Mouse (Mus musculus): ENCODE data around the gene Adam21. TPM values are rescaled to one million over a fixed set of nuclear protein-coding genes. Genes with fewer than 3 reads are reported as not detected.

Adam21 gene
- polyA plus RNA-seq (2014; fragmentation: Nextera tagmentation; extraction: Ambion mirVana), result 0.27 and 0.31 TPM in 2 replicates

GRCm38 (mm10) chr12:81568374-81568773, at the start of gene Adam21:
Gene Adam21 (minus strand): TSS chr12:81568474.
- H3K4me3 ChIP-seq (ENCODE audit: low read depth, low read length), result no peak within 1 kb of the TSS
- H3K4me2 ChIP-seq, result no peak within 1 kb of the TSS
- peaks cover 5% of the 10 kb centered on the region for H3K36me3 ChIP-seq (ENCODE audit: control insufficient read depth, insufficient read depth, low read length)
- ATAC-seq (replicated peaks; ENCODE audit: insufficient number of reproducible peaks, low FRiP score, low TSS enrichment), result no peak
- H3K9ac ChIP-seq (ENCODE audit: low read depth, low read length), result no peak within 1 kb of the TSS
- WGBS (ENCODE audit: insufficient replicate concordance), result 94% methylated on average over 1 of the region's 1 CpGs
- H3K9me3 ChIP-seq (replicated peaks; ENCODE audit: control insufficient read depth, low read length), result no peaks in the 10 kb centered on the region
- no peak within 1 kb of the TSS for H3K27ac ChIP-seq (ENCODE audit: low read depth, low read length)
- H3K27me3 ChIP-seq (ENCODE audit: control insufficient read depth, insufficient read depth, low read length), result no peaks in the 10 kb centered on the region
- H3K4me1 ChIP-seq (ENCODE audit: control insufficient read depth, insufficient read depth, low read length), result no peaks in the 10 kb centered on the region

GRCm38 (mm10) chr12:81616980-81617379, 48.7 kb upstream of the Adam21 start:
- H3K9ac ChIP-seq (ENCODE audit: low read depth, low read length), result no peak overlapping the region
- H3K4me3 ChIP-seq (ENCODE audit: low read depth, low read length), result no peak overlapping the region
- H3K4me1 ChIP-seq (ENCODE audit: control insufficient read depth, insufficient read depth, low read length), result no peaks in the 10 kb centered on the region
- no peaks in the 10 kb centered on the region for H3K36me3 ChIP-seq (ENCODE audit: control insufficient read depth, insufficient read depth, low read length)
- no peak overlapping the region for H3K4me2 ChIP-seq
- H3K9me3 ChIP-seq (replicated peaks; ENCODE audit: control insufficient read depth, low read length), result no peaks in the 10 kb centered on the region
- WGBS (ENCODE audit: insufficient replicate concordance), result 66% methylated on average over 7 of the region's 7 CpGs
- H3K27me3 ChIP-seq (ENCODE audit: control insufficient read depth, insufficient read depth, low read length), result no peaks in the 10 kb centered on the region; the same call in 1 of the 2 replicates
- ATAC-seq (replicated peaks; ENCODE audit: insufficient number of reproducible peaks, low FRiP score, low TSS enrichment), result no peak
- no peak overlapping the region for H3K27ac ChIP-seq (ENCODE audit: low read depth, low read length)

- WGBS (ENCODE audit: insufficient replicate concordance), result 78% methylated on average over 6 of the region's 6 CpGs
- no peak overlapping the region for H3K4me3 ChIP-seq (ENCODE audit: low read depth, low read length)
- no peak overlapping the region for H3K4me2 ChIP-seq
- no peaks in the 10 kb centered on the region for H3K36me3 ChIP-seq (ENCODE audit: control insufficient read depth, insufficient read depth, low read length)
- no peak for ATAC-seq (replicated peaks; ENCODE audit: insufficient number of reproducible peaks, low FRiP score, low TSS enrichment)
- H3K9me3 ChIP-seq (replicated peaks; ENCODE audit: control insufficient read depth, low read length), result no peaks in the 10 kb centered on the region
- no peak overlapping the region for H3K9ac ChIP-seq (ENCODE audit: low read depth, low read length)
- H3K27ac ChIP-seq (ENCODE audit: low read depth, low read length), result no peak overlapping the region
- no peaks in the 10 kb centered on the region for H3K4me1 ChIP-seq (ENCODE audit: control insufficient read depth, insufficient read depth, low read length)
- no peaks in the 10 kb centered on the region; the same call in 1 of the 2 replicates for H3K27me3 ChIP-seq (ENCODE audit: control insufficient read depth, insufficient read depth, low read length)
Measured at GRCm38 (mm10) chr12:81615807-81616206, 47.5 kb upstream of the Adam21 start.

- Histone ChIP-seq H3K36me3 (ENCODE audit: control insufficient read depth, insufficient read depth, low read length) (no peaks in the 10 kb centered on the region), H3K9ac (ENCODE audit: low read depth, low read length) (no peak overlapping the region), H3K27me3 (ENCODE audit: control insufficient read depth, insufficient read depth, low read length) (no peaks in the 10 kb centered on the region), H3K4me3 (ENCODE audit: low read depth, low read length) (no peak overlapping the region), H3K27ac (ENCODE audit: low read depth, low read length) (no peak overlapping the region), H3K4me2 (no peak overlapping the region), H3K4me1 (ENCODE audit: control insufficient read depth, insufficient read depth, low read length) (no peaks in the 10 kb centered on the region), H3K9me3 (replicated peaks; ENCODE audit: control insufficient read depth, low read length) (no peaks in the 10 kb centered on the region)
- no peak for ATAC-seq (replicated peaks; ENCODE audit: insufficient number of reproducible peaks, low FRiP score, low TSS enrichment)
Measured at GRCm38 (mm10) chr12:81609445-81609844, 41.2 kb upstream of the Adam21 start.

GRCm38 (mm10) chr12:81604995-81605784, 36.9 kb upstream of the Adam21 start:
- Histone ChIP-seq H3K36me3 (ENCODE audit: control insufficient read depth, insufficient read depth, low read length) (no peaks in the 10 kb centered on the region), H3K9ac (ENCODE audit: low read depth, low read length) (no peak overlapping the region), H3K9me3 (replicated peaks; ENCODE audit: control insufficient read depth, low read length) (no peaks in the 10 kb centered on the region), H3K4me2 (no peak overlapping the region), H3K4me3 (ENCODE audit: low read depth, low read length) (no peak overlapping the region), H3K4me1 (ENCODE audit: control insufficient read depth, insufficient read depth, low read length) (no peaks in the 10 kb centered on the region), H3K27ac (ENCODE audit: low read depth, low read length) (no peak overlapping the region), H3K27me3 (ENCODE audit: control insufficient read depth, insufficient read depth, low read length) (no peaks in the 10 kb centered on the region)
- ATAC-seq (replicated peaks; ENCODE audit: insufficient number of reproducible peaks, low FRiP score, low TSS enrichment), result no peak
- WGBS (ENCODE audit: insufficient replicate concordance), result 58% methylated on average over 5 of the region's 5 CpGs

- no peak for ATAC-seq (replicated peaks; ENCODE audit: insufficient number of reproducible peaks, low FRiP score, low TSS enrichment)
- Histone ChIP-seq H3K36me3 (ENCODE audit: control insufficient read depth, insufficient read depth, low read length) (no peaks in the 10 kb centered on the region), H3K4me3 (ENCODE audit: low read depth, low read length) (no peak overlapping the region), H3K4me2 (no peak overlapping the region), H3K9me3 (replicated peaks; ENCODE audit: control insufficient read depth, low read length) (no peaks in the 10 kb centered on the region), H3K27ac (ENCODE audit: low read depth, low read length) (peak overlapping the region; percentile 22), H3K9ac (ENCODE audit: low read depth, low read length) (no peak overlapping the region), H3K27me3 (ENCODE audit: control insufficient read depth, insufficient read depth, low read length) (no peaks in the 10 kb centered on the region), H3K4me1 (ENCODE audit: control insufficient read depth, insufficient read depth, low read length) (no peaks in the 10 kb centered on the region)
- WGBS (ENCODE audit: insufficient replicate concordance), result 55% methylated on average over 8 of the region's 8 CpGs
Measured at GRCm38 (mm10) chr12:81596547-81597262, 28.4 kb upstream of the Adam21 start.

- Histone ChIP-seq H3K27ac (ENCODE audit: low read depth, low read length) (peak within 1 kb of the TSS; percentile 77), H3K4me1 (ENCODE audit: control insufficient read depth, insufficient read depth, low read length) (no peaks in the 10 kb centered on the region), H3K4me3 (ENCODE audit: low read depth, low read length) (peak within 1 kb of the TSS; percentile 93), H3K36me3 (ENCODE audit: control insufficient read depth, insufficient read depth, low read length) (peaks cover 2% of the 10 kb centered on the region; the same call in 1 of the 2 replicates), H3K9me3 (replicated peaks; ENCODE audit: control insufficient read depth, low read length) (no peaks in the 10 kb centered on the region), H3K27me3 (ENCODE audit: control insufficient read depth, insufficient read depth, low read length) (no peaks in the 10 kb centered on the region), H3K4me2 (peak within 1 kb of the TSS; percentile 84), H3K9ac (ENCODE audit: low read depth, low read length) (peak within 1 kb of the TSS; percentile 89)
- ATAC-seq (replicated peaks; ENCODE audit: insufficient number of reproducible peaks, low FRiP score, low TSS enrichment), result peak; percentile 97
- 4% methylated on average over 36 of the region's 36 CpGs for WGBS (ENCODE audit: insufficient replicate concordance)
Measured at GRCm38 (mm10) chr12:81594902-81595671, 26.8 kb upstream of the Adam21 start, which contains the start of gene Med6. Gene Med6 (minus strand): TSS chr12:81595008.

GRCm38 (mm10) chr12:81567931-81568330, 343 bp downstream of the Adam21 start:
- WGBS (ENCODE audit: insufficient replicate concordance), result 79% methylated on average over 5 of the region's 5 CpGs
- H3K9ac ChIP-seq (ENCODE audit: low read depth, low read length), result no peak overlapping the region
- no peak overlapping the region for H3K4me2 ChIP-seq
- H3K4me3 ChIP-seq (ENCODE audit: low read depth, low read length), result no peak overlapping the region
- peaks cover 5% of the 10 kb centered on the region for H3K36me3 ChIP-seq (ENCODE audit: control insufficient read depth, insufficient read depth, low read length)
- H3K27me3 ChIP-seq (ENCODE audit: control insufficient read depth, insufficient read depth, low read length), result no peaks in the 10 kb centered on the region
- H3K4me1 ChIP-seq (ENCODE audit: control insufficient read depth, insufficient read depth, low read length), result no peaks in the 10 kb centered on the region
- no peak for ATAC-seq (replicated peaks; ENCODE audit: insufficient number of reproducible peaks, low FRiP score, low TSS enrichment)
- no peak overlapping the region for H3K27ac ChIP-seq (ENCODE audit: low read depth, low read length)
- no peaks in the 10 kb centered on the region for H3K9me3 ChIP-seq (replicated peaks; ENCODE audit: control insufficient read depth, low read length)
